Mouse (Mus musculus) small intestine, adult 2 months (tissue): ENCODE results near the gene Tctn1.

ENCODE experiments used
- CTCF ChIP-seq: fragments of 200-500 bp; IDR thresholded peaks from 2 replicates; pipeline ENCODE4 v1.5.1; 2012; ENCODE audit warnings: low read depth, mild to moderate bottlenecking, control low read depth, inconsistent platforms, low read length, moderate library complexity, mixed read lengths; ENCODE audit not compliant: insufficient replicate concordance, insufficient read length; ENCODE audit errors: extremely low read depth
- POLR2A ChIP-seq: fragments of 200-500 bp; IDR thresholded peaks from 2 replicates; pipeline ENCODE4 v1.6.1; 2012; ENCODE audit warnings: low read depth, mild to moderate bottlenecking, control low read depth, inconsistent platforms, low read length, moderate library complexity

DNA sequence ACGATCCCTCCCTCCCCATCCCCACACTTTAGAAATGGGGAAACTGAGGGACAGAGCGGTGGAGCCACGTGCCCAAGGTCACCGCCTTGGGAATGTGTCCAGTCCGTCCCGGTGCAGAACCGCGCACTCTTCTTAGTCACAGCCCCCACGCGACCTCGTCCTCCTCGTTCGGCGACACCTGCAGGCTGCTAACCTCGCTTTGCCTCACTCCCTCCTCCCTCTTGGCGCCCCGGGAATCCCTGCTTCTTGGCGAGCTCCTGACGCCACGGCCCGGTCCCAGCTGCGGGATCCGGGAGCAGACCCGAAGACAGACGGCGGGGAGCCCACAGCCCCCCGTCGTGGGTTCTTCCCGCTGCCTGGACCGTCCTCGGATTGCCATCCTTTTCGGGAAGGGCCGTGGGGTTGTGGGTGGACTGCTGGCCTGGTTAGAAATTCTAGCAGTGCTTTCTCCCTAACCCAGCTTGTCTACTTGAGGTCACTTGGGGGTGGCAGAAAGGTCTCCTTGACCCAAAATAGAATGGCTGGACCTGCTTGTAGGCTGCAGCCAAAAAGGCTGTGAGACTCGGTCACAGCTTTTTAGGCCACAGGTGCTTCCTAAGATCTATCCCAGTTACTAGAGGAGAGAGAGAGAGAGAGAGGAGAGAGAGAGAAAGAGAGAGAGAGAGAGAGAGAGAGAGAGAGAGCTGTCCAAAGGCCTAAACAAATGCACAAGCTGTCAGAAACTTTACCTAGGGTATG lies 20.9 kb upstream of the Tctn1 start:
- TF ChIP-seq CTCF (no peak), POLR2A (peak; percentile 20; the same call in 1 of the 2 replicates)
